Mouse (Mus musculus) urinary bladder, adult 2 months (tissue): ENCODE measurements around the gene Gdpd4. TPM values are rescaled to one million over a fixed set of nuclear protein-coding genes. Genes with fewer than 3 reads are reported as not detected.

Experiments
- DNase-seq: peaks from one replicate; pipeline ENCODE4 v3.0.0; 2022; ENCODE audit warnings: low spot score
- polyA plus RNA-seq: library from polyadenylated mRNA; depleted of rRNA; stranded (reverse); fragments of >200 nt; gene quantifications from 2 replicates; pipeline ENCODE4 v1.2.3, GENCODE M21; 2012; rRNA removed

Gdpd4 gene
- polyA plus RNA-seq, 1 experiment: not detected

DNA sequence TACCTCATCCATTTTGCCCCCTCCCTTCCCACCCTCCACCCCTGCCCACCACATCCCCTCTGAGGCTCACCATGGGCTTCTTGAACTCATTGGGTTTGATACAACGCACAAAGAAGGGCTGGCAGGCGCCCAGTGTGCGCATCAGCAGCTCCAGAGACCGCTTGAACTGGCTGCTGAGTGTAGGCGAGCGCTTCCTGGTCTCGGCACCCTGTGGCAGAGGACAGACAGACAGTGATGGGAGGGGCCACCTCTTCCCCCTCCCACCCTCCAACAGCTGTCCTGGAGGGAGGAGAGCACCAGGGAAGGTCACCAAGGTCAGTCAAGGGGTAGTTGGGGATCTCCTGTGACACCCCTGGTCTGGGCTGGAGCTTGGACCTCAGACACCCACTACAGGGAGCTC lies 165.6 kb downstream of the Gdpd4 start:
- DNase-seq: no peak

- no peak for DNase-seq
These were observed 166.6 kb downstream of the Gdpd4 start for GRCm38 (mm10) chr7:98086346-98086745.

GRCm38 (mm10) chr7:98095852-98096251 lies 176.1 kb downstream of the Gdpd4 start:
- DNase-seq: no peak

DNA sequence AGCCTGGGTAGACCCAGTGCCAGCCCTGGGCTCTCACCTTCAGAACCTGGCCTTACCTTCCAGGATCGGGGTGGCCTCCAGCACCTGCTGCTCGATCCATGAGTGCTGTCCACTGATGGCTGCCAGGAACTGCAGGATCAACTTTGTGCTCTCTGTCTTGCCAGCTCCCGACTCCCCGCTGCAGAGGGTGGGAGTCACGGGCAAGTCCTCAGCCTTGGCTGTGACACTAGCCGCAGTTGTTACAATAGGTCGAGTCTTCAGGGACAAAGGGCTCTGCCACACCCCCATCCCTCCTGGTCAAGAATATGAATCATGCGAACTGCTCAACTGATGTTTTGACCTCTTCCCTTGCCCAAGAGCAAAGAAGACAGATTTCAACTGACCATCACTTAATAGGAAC lies 177.8 kb downstream of the Gdpd4 start:
- DNase-seq: no peak

Other genes starting within 250 kb of the Gdpd4 start
- gene Clns1a, start 223.3 kb upstream of the Gdpd4 start, polyA plus RNA-seq: 47.7 and 55.6 TPM in 2 replicates
- 3.0 and 3.9 TPM in 2 replicates for gene Aqp11, start 181.7 kb upstream of the Gdpd4 start, polyA plus RNA-seq
- 14.6 and 19.2 TPM in 2 replicates for gene Pak1, start 131.4 kb upstream of the Gdpd4 start, polyA plus RNA-seq
- 29.5 and 35.3 TPM in 2 replicates for gene Myo7a, start 199.6 kb downstream of the Gdpd4 start, polyA plus RNA-seq
- gene Omp, start 225.5 kb downstream of the Gdpd4 start, polyA plus RNA-seq: 1.7 and 2.2 TPM in 2 replicates